In genomic region chr4:106799772-106800336, GRCm38 (mm10) we compare ENCODE assay signal across 8 mouse cellular contexts. TPM values are rescaled to one million over a fixed set of nuclear protein-coding genes. Genes with fewer than 3 reads are reported as not detected.
DNase-seq lines count a peak whose midpoint lies in the region; ATAC-seq and TF ChIP-seq lines count a peak whose summit lies in the region.

No protein-coding gene starts in this region.

- WGBS in forebrain, embryonic 16.5 days: 11% methylated on average over 15 of the region's 15 CpGs

- no peak overlapping the region for H3K4me3 ChIP-seq in forebrain, embryonic 16.5 days (replicated peaks; ENCODE audit: low read length)
- peak overlapping the region; percentile 45 for H3K4me3 ChIP-seq in layer of hippocampus, adult 2 months

- intact Hi-C loops in heart, postnatal 36 days (cut with DNase I): loop anchor here (5.0 kb wide), 1 partner anchor 362 kb away; no protein-coding TSS in a partner anchor

- 0 out of 2 replicates have a peak, but pooled peaks cover 4% of the 10 kb centered on the region for H3K27me3 ChIP-seq in forebrain, embryonic 16.5 days (replicated peaks; ENCODE audit: control insufficient read depth, insufficient read depth, low read length)

- peak; percentile 71 for DNase-seq in MN1 (ENCODE audit: low spot score)
- DNase-seq in cerebellum, adult 11-12 months: peak; percentile 53
- DNase-seq in heart, postnatal 36 days: peak; percentile 78 to 82
- peak; percentile 66 for DNase-seq in layer of hippocampus, adult 2 months (ENCODE audit: low spot score in 2 of 2)
- DNase-seq in lung, adult 18-20 months: peak; percentile 85 to 87
- peak; percentile 72 for DNase-seq in ovary, postnatal 14 days (ENCODE audit: low spot score)
- DNase-seq in thymus, postnatal 4 days: peak; percentile 87

- H3K9me3 ChIP-seq in forebrain, embryonic 16.5 days (ENCODE audit: control insufficient read depth, low read length): no peaks in the 10 kb centered on the region

- H3K4me1 ChIP-seq in forebrain, embryonic 16.5 days (replicated peaks; ENCODE audit: control insufficient read depth, insufficient read depth, low read length): peaks cover 8% of the 10 kb centered on the region

- no peaks in the 10 kb centered on the region for H3K36me3 ChIP-seq in forebrain, embryonic 16.5 days (ENCODE audit: control insufficient read depth, insufficient read depth)

- H3K27ac ChIP-seq in forebrain, embryonic 16.5 days (ENCODE audit: low read length): no peak overlapping the region
- H3K27ac ChIP-seq in layer of hippocampus, adult 2 months: peak overlapping the region; percentile 76

- TF ChIP-seq CTCF in layer of hippocampus, adult 2 months (conservative IDR thresholded peaks at IDR 0.05): peak; percentile 83

- H3K4me2 ChIP-seq in forebrain, embryonic 16.5 days (ENCODE audit: low read length): no peak overlapping the region

- H3K9ac ChIP-seq in forebrain, embryonic 16.5 days (replicated peaks; ENCODE audit: low read depth, low read length): no peak overlapping the region

- peak; percentile 55 for ATAC-seq in forebrain, embryonic 16.5 days

RNA-seq across cellular contexts. Expression of gene Acot11, which starts 4.9 kb away (rescaled TPM):
- polyA plus RNA-seq in forebrain, embryonic 16.5 days (2015; fragmentation: Nextera tagmentation; extraction: Ambion mirVana): 1.1 and 1.5 TPM in 2 replicates
- 10 to 100 TPM; 34.3 to 39.8 TPM for total RNA-seq in heart, postnatal 36 days (2021)
- 10 to 100 TPM; 45.6 to 55.5 TPM for total RNA-seq in layer of hippocampus, adult 2 months (2021)
